Mouse (Mus musculus) thymus, postnatal 4 days (tissue): ENCODE data around the gene Ptafr.

Experiments
- DNase-seq: peaks from one replicate; pipeline ENCODE4 v3.0.0; 2021

The Ptafr gene

DNA sequence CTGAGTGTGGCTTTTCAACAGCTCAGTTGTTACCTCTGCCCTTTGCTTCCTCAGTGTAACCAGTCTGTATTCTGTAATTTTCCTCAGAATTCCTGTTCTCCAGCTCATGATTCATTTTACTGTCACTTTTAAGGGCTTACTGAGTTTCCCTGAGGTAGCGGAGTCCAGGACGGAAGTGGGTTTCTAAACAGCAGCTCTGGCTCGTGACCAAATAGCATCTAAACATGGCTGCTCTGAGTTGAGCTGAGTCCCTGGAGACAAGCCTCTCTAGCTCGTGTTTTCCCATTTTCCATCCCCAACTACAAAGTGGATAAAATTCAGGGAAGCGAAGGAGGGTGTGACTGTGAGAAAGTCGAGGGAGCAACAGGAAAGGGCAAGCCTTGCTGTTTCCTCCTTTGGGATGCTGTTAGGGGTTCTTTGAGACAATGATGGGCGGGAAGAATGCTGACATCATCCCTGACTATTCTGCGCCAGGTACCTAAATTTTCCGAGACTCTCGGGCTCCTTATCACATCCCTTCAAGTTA lies 55.0 kb downstream of the Ptafr start:
- DNase-seq, result no peak

- peak; percentile 22 for DNase-seq
Measured at GRCm38 (mm10) chr4:132620134-132620533, 56.3 kb downstream of the Ptafr start.

GRCm38 (mm10) chr4:132621287-132622068 lies 57.6 kb downstream of the Ptafr start:
- DNase-seq, result no peak

- DNase-seq, result peak; percentile 13
Measured at GRCm38 (mm10) chr4:132624034-132624657, 60.3 kb downstream of the Ptafr start.

DNA sequence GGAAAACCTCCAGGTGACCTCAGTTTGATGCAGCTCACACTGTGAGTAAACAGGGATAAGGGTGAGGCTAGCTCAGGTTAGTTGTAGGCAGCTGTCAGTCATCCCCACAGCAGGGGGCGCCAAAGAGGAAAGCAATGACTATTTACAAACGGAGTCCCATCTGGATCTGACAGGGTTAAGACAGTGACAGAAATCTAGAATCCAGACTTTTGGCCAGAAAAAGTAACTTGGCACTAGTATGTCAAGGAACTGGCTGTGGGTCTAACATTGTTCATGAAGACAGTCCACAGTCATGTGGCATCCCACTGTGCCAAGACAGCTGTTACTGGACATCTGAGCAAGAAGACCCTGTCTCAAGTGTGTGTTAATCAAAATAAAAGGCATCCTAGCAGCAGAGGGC lies 65.0 kb downstream of the Ptafr start:
- DNase-seq, result peak; percentile 87
